Mouse (Mus musculus) adrenal gland, postnatal 14 days (tissue): ENCODE data around the gene Hcn4. TPM values are rescaled to one million over a fixed set of nuclear protein-coding genes. Genes with fewer than 3 reads are reported as not detected.

Experiments used
- DNase-seq: peaks from one replicate; pipeline ENCODE4 v3.0.0; 2021; ENCODE audit warnings: mixed read lengths
- long read RNA-seq, 2 experiments: library from polyadenylated mRNA; stranded (forward); transcript quantifications; one replicate each; pipeline ENCODE4 v2.0.0; 2021
- total RNA-seq: library from RNA; stranded (reverse); gene quantifications from 2 replicates; pipeline ENCODE4 v1.2.3, GENCODE M21; 2021

The Hcn4 gene
- 0.56 and 0.68 TPM in 2 replicates for total RNA-seq
- long read RNA-seq, experiment 1 = 0 reads
- long read RNA-seq, experiment 2 = 0 reads

- DNase-seq = peak; percentile 40
Measured at GRCm38 (mm10) chr9:58823139-58823917, at the start of gene Hcn4. Hcn4 (plus strand) TSS chr9:58823412.

- DNase-seq = no peak
Measured at GRCm38 (mm10) chr9:58774761-58775160, 48.5 kb upstream of the Hcn4 start.

- no peak for DNase-seq
Measured at GRCm38 (mm10) chr9:58775363-58775762, 47.8 kb upstream of the Hcn4 start.

GRCm38 (mm10) chr9:58789476-58789875, 33.7 kb upstream of the Hcn4 start:
- no peak for DNase-seq

GRCm38 (mm10) chr9:58798155-58798554, 25.1 kb upstream of the Hcn4 start:
- peak; percentile 18 for DNase-seq

- DNase-seq = no peak
Measured at GRCm38 (mm10) chr9:58801441-58801840, 21.8 kb upstream of the Hcn4 start.

GRCm38 (mm10) chr9:58802294-58802693, 20.9 kb upstream of the Hcn4 start:
- no peak for DNase-seq

- no peak for DNase-seq
Measured at GRCm38 (mm10) chr9:58802802-58803201, 20.4 kb upstream of the Hcn4 start.

GRCm38 (mm10) chr9:58805601-58806318, 17.5 kb upstream of the Hcn4 start:
- peak; percentile 80 for DNase-seq

- no peak for DNase-seq
Measured at GRCm38 (mm10) chr9:58811171-58811570, 12.0 kb upstream of the Hcn4 start.

GRCm38 (mm10) chr9:58815552-58816260, 7.5 kb upstream of the Hcn4 start:
- no peak for DNase-seq

- DNase-seq = no peak
Measured at GRCm38 (mm10) chr9:58816458-58816857, 6.8 kb upstream of the Hcn4 start.

- no peak for DNase-seq
Measured at GRCm38 (mm10) chr9:58817676-58818075, 5.5 kb upstream of the Hcn4 start.

- peak; percentile 59 for DNase-seq
Measured at GRCm38 (mm10) chr9:58822431-58823091, 651 bp upstream of the Hcn4 start.

- peak; percentile 23 for DNase-seq
Measured at GRCm38 (mm10) chr9:58823918-58824215, 655 bp downstream of the Hcn4 start.

- DNase-seq = peak; percentile 46
Measured at GRCm38 (mm10) chr9:58829627-58830026, 6.4 kb downstream of the Hcn4 start.

- no peak for DNase-seq
Measured at GRCm38 (mm10) chr9:58832939-58833338, 9.7 kb downstream of the Hcn4 start.

GRCm38 (mm10) chr9:58837174-58837573, 14.0 kb downstream of the Hcn4 start:
- no peak for DNase-seq

GRCm38 (mm10) chr9:58838504-58838903, 15.3 kb downstream of the Hcn4 start:
- no peak for DNase-seq

- peak; percentile 85 for DNase-seq
Measured at GRCm38 (mm10) chr9:58841655-58842054, 18.4 kb downstream of the Hcn4 start.

- DNase-seq = no peak
Measured at GRCm38 (mm10) chr9:58844597-58844996, 21.4 kb downstream of the Hcn4 start.

- DNase-seq = no peak
Measured at GRCm38 (mm10) chr9:58847008-58847407, 23.8 kb downstream of the Hcn4 start.

GRCm38 (mm10) chr9:58847676-58848075, 24.5 kb downstream of the Hcn4 start:
- DNase-seq = no peak
